Mouse (Mus musculus) embryonic fibroblast, embryonic 13.5 days (primary cell): ENCODE results near the gene Nudt4. TPM values are rescaled to one million over a fixed set of nuclear protein-coding genes. Genes with fewer than 3 reads are reported as not detected.

Experiments used
- H3K27ac ChIP-seq: 2 replicates; pipeline ENCODE4 v1.5.1; 2012; ENCODE audit warnings: low read length, control low read depth, inconsistent platforms; ENCODE audit not compliant: insufficient read depth
- H3K4me1 ChIP-seq: 2 replicates; pipeline ENCODE4 v1.6.1; 2011; ENCODE audit warnings: low read length; ENCODE audit not compliant: control insufficient read depth, insufficient read depth
- H3K4me3 ChIP-seq: 2 replicates; pipeline ENCODE4 v1.5.1; 2011; ENCODE audit warnings: mild to moderate bottlenecking, control low read depth, low read length; ENCODE audit not compliant: insufficient read depth
- CTCF ChIP-seq: IDR thresholded peaks from 2 replicates; pipeline ENCODE4 v1.5.1; 2011; ENCODE audit warnings: mild to moderate bottlenecking, control low read depth, low read length, moderate library complexity, borderline replicate concordance; ENCODE audit not compliant: insufficient read depth
- POLR2A ChIP-seq: IDR thresholded peaks from 2 replicates; pipeline ENCODE4 v1.6.1; 2011; ENCODE audit warnings: low read depth, mild to moderate bottlenecking, control low read depth, low read length, moderate library complexity
- polyA plus RNA-seq: library from polyadenylated mRNA; stranded (reverse); fragments of >200 nt; gene quantifications from 2 replicates; pipeline ENCODE4 v1.2.4, GENCODE M21; 2011; ENCODE audit warnings: low read depth; ENCODE audit not compliant: missing spikeins, insufficient read length

The Nudt4 gene
- polyA plus RNA-seq, 1 experiment, result 86.5 TPM

DNA sequence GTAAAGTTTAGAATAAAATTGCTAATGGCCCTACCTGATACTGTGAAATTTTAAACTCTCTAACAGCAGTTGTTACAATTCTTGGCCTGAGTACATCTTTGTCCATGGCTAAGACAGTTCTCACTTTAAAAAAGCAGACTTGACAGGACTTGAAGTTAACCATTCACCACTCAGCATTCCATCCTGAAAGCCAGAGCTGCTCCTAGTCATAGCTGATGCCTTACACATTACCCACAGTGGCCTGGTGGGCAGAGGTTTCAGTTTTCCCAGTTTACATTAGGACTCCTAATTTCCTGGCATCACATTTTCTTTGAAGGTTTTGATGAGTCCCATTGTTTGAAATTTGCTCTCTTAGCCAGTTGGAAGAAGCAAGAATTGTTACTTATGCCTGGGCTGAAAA, 19.9 kb downstream of the Nudt4 start:
- Histone ChIP-seq H3K4me3 (no peak overlapping the region), H3K4me1 (peaks cover 4% of the 10 kb centered on the region; the same call in 1 of the 2 replicates), H3K27ac (peak overlapping the region; percentile 84)
- no peak for TF ChIP-seq POLR2A
- TF ChIP-seq CTCF, result no peak

DNA sequence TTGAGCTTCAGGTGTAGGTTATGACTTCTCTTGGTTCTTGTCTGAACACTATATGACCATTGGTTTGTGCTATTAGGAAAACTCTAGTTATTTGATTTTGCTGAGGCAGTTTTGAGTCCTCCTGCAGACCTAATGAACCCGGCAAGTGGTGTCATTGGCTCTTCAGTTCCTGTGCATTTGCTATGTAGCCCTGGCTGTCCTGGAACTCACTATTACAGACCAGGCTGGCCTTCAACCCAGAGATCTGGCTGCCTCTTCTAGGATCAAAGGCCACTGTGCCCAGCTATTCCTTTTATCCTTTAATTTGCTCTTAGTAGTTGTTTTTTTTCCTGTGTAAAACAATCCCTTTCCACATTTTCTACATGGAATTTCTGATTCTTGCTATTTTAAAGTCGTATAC, 20.6 kb downstream of the Nudt4 start:
- Histone ChIP-seq H3K4me1 (peaks cover 4% of the 10 kb centered on the region; the same call in 1 of the 2 replicates), H3K27ac (peak overlapping the region; percentile 25; the same call in 1 of the 2 replicates), H3K4me3 (no peak overlapping the region)
- TF ChIP-seq CTCF, result no peak
- no peak for TF ChIP-seq POLR2A

DNA sequence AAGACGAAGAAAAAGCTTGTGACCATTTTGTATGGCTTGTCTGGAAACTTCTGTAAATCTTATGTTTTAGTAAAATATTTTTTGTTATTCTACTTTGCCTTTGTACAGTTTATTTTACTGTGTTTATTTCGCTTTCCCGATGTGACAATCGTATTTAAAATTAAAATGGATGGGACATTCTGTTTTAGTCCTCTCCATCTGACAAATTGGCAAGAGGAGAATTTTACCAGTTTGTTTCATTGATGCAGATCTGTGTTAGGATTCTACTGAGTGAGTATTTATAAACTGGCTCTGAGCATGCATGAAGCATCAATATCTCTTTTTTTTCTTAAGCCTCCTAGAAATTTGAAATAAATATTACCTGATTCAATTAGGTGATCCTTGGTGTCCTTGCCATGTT, 21.0 kb downstream of the Nudt4 start:
- H3K4me1 ChIP-seq, result peaks cover 4% of the 10 kb centered on the region; the same call in 1 of the 2 replicates

DNA sequence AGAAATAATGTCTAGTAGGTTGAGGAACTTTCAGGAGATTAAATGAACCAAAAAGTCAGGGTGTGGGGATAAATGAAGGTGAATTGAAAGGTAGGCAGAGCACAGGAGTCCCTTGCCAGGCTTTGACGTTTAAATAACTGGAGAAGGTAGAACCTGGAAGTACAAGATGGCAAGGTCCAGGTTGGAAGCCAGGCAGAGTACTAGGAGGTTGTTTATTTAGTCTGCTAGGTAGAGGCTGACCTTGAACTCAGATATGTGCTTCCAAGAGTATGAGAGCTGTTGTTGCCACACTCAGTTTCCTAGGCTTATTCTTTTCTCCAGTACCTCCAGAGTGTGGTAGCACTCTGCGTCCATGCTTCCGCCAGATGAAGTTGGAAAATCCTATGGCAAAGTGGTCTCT, 24.1 kb downstream of the Nudt4 start:
- TF ChIP-seq POLR2A (no peak), CTCF (no peak)
- Histone ChIP-seq H3K4me3 (no peak overlapping the region), H3K4me1 (peaks cover 4% of the 10 kb centered on the region; the same call in 1 of the 2 replicates), H3K27ac (no peak overlapping the region)

More for the DNA sequence above, 21.0 kb downstream of the Nudt4 start:
- Histone ChIP-seq H3K27ac (no peak overlapping the region), H3K4me3 (no peak overlapping the region)
- TF ChIP-seq POLR2A, result no peak
- TF ChIP-seq CTCF, result no peak

DNA sequence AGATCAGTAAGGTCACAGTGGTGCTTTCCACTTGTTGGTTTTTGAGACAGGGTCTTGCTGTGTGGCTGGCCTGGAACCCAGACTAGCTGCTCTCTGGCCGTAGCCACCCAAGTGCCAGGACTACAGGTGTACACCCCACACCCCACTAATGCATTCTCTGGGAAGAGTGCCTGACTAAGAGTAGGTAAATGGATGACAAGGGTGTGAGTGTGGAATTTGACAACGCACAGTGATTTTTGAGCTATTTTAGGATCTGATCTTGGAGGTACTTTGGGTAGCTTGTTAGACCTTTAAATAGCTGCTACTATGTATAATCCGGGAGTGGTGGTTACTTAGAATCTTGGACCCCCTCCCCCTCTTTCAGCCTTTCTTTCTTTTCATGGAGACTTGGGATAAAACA, 24.7 kb downstream of the Nudt4 start:
- no peak overlapping the region for H3K27ac ChIP-seq
- no peak for TF ChIP-seq POLR2A
- no peak for TF ChIP-seq CTCF
- H3K4me1 ChIP-seq, result peaks cover under 1% of the 10 kb centered on the region; the same call in 1 of the 2 replicates
- no peak overlapping the region for H3K4me3 ChIP-seq

DNA sequence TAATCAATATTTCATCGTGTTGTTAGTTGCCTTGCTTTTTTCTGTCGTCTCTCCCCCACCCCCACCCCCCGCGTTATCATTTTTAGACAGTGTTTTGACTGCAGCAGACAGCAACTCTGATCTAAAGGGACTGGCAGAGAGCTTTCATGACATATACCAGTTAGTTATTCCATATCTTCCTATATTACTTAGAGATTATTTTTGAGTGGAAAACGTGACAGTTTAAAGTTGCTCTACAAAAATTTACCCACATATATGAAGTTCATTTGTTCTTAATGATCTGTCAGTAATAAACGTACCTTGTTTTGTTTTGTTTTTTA, 27.8 kb downstream of the Nudt4 start:
- Histone ChIP-seq H3K4me3 (no peak overlapping the region), H3K27ac (no peak overlapping the region), H3K4me1 (no peaks in the 10 kb centered on the region)
- no peak for TF ChIP-seq POLR2A

DNA sequence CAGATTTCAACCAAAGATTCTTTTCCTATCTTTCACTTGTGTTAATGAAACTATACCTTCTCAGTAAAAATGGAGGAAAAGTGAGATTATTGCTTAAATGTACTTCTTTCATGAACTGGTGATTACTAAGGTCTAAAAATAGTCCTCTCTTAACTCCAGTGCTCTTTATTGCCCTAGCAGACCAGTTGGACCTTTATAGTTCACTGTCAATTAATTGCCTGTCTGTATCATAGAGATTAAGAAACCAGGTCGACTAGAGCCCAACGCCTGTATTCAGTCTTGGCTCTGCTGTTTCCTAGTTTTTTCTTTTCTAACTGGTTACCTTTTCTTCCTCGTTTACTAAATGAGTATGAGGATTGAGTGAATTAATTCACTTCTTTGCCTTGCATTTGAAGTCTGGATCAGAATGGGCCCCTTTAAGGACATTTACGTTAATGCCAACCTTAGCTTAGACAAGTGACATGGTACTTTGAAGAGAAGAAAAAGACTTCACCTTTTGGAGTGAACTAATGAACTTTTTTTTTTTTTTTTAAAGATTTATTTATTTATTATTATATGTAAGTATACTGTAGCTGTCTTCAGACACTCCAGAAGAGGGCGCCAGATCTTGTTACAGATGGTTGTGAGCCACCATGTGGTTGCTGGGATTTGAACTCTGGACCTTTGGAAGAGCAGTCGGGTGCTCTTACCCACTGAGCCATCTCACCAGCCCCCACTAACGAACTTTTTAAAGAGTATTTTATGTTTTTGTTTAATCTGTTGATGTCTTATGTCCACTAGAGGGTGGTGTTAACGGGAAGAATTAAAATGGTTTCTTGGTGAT, 28.3 kb downstream of the Nudt4 start:
- H3K27ac ChIP-seq, result no peak overlapping the region

DNA sequence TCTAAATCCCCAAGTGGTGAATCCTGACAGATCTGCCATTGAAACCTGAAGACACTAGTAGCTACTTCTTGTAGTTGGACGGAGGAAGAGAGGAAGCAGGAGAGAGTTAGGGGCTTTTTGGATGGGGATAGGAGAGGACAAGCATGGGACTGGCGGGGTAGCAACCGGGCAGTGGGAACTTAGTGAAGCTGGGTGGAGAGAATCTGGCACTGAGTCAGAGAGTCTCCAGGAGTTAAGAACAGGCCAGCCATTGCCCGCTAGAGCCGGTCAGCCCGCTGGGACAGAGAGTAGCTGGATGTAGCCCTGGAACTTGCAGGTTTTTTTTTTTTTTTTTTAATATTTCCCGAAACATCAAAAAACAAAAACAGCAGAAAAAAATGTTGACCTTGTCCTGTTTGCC, 30.6 kb downstream of the Nudt4 start:
- Histone ChIP-seq H3K4me1 (peaks cover 5% of the 10 kb centered on the region), H3K27ac (no peak overlapping the region), H3K4me3 (no peak overlapping the region)
- no peak for TF ChIP-seq CTCF
- TF ChIP-seq POLR2A, result no peak

More for the DNA sequence above, 28.3 kb downstream of the Nudt4 start:
- TF ChIP-seq POLR2A (no peak), CTCF (no peak)
- H3K4me1 ChIP-seq, result no peaks in the 10 kb centered on the region
- no peak overlapping the region for H3K4me3 ChIP-seq

DNA sequence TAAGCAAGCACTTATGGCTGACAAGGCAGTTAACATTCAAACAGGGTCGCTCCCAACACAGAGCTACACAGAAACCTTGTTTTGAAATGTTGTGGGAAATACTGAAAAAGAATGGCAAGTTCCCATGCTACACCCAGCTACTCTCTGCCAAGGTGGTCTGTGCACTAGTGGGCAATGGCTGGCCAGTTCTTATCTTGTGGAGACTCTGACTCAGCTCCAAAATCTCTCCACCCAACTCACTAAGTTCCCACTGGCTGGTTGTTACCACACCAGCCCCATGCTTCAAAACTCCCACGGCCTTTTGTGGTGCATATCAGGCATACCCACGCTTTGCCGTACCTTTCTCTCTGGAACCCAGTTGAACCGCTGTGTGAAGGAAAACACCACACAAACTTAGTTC, 31.0 kb downstream of the Nudt4 start:
- no peak overlapping the region for H3K27ac ChIP-seq
- H3K4me3 ChIP-seq, result no peak overlapping the region
- H3K4me1 ChIP-seq, result peaks cover 5% of the 10 kb centered on the region
- TF ChIP-seq CTCF (no peak), POLR2A (no peak)

DNA sequence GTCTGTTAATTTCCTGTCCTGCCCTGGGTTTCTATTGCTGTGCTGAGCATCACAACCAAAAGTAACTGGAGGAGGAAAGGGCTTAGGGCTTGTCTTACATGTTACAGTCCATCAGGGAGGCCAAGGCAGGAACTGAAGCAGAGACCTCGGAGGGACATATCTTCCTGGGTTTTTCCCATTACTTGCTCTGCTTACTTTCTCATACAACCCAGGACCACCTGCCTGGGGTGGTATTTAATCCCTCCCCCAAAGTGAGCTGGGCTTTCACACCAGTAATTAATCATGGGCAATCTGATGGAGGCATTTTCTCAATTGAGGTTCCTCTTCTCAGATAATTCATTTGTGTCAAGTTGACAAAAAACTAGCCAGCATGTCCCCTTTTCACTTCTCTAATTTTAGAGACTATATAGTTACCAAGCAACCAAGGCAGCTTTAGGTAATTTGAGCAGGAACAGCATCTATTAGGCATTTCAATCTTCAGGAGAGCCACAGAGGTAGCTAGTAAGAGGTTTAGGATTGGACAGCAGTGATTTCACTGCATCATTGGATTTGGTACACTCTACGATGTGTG, 33.3 kb downstream of the Nudt4 start:
- TF ChIP-seq POLR2A, result no peak
- no peak for TF ChIP-seq CTCF
- no peak overlapping the region for H3K27ac ChIP-seq

More for the DNA sequence above, 33.3 kb downstream of the Nudt4 start:
- H3K4me3 ChIP-seq, result no peak overlapping the region
- peaks cover 13% of the 10 kb centered on the region for H3K4me1 ChIP-seq
